ENCODE assay signal across 9 mouse cellular contexts in genomic region chr15:89316146-89316545, GRCm38 (mm10). TPM values are rescaled to one million over a fixed set of nuclear protein-coding genes. Genes with fewer than 3 reads are reported as not detected.
DNase-seq lines count a peak whose midpoint lies in the region; ATAC-seq and TF ChIP-seq lines count a peak whose summit lies in the region.
"Had no signal": no experiment of that assay in that cellular context is flagged by ENCODE, and none has a peak within 500 bp of the region (broad histone marks: within the 10 kb centered on the region; RNA-seq: fewer than 3 reads in every experiment).

No protein-coding gene starts in this region.

- TF ChIP-seq CTCF in CH12.LX (conservative IDR thresholded peaks at IDR 0.05 in 1 of 2, IDR thresholded peaks at IDR 0.05 in 1 of 2; ENCODE audit: low read depth in 2 of 2, low read length in 2 of 2) = peak; percentile 12 to 59; a peak in 2 of 4 replicates

- H3K36me3 ChIP-seq in heart, embryonic 14.5 days (ENCODE audit: control insufficient read depth, insufficient read depth, low read length) = no peaks in the 10 kb centered on the region
- H3K36me3 ChIP-seq in heart, embryonic 11.5 days (ENCODE audit: control insufficient read depth, insufficient read depth, low read length) = no peaks in the 10 kb centered on the region; the same call in 1 of the 2 replicates
- H3K36me3 ChIP-seq in CH12.LX (replicated peaks in 1 of 2; ENCODE audit: control insufficient read depth in 1 of 2, insufficient read depth in 1 of 2, low read length in 1 of 2) = peaks cover 0 to 13% of the 10 kb centered on the region in 2 experiments
- H3K36me3 ChIP-seq in embryonic facial prominence, embryonic 10.5 days (replicated peaks) = no peaks in the 10 kb centered on the region

- peak; percentile 31 for DNase-seq in CH12.LX (ENCODE audit: extremely low read depth)
- DNase-seq in embryonic facial prominence, embryonic 10.5 days (ENCODE audit: low spot score) = peak; percentile 43
- peak; percentile 28 for DNase-seq in lung, postnatal 10 days
- no peak for DNase-seq in T-cell, adult 2 months (ENCODE audit: low spot score)
- DNase-seq in adrenal gland, adult 2 months = no peak
- no peak for DNase-seq in heart, postnatal 36 days

- H3K9ac ChIP-seq in heart, embryonic 14.5 days (ENCODE audit: low read length) = no peak overlapping the region
- no peak overlapping the region for H3K9ac ChIP-seq in heart, embryonic 11.5 days (ENCODE audit: low read depth, low read length)
- no peak overlapping the region for H3K9ac ChIP-seq in CH12.LX (ENCODE audit: insufficient read depth, low read depth)

- intact Hi-C loops in heart, postnatal 36 days (cut with DNase I) = no loop called here

- H3K27ac ChIP-seq in heart, embryonic 14.5 days (replicated peaks in 1 of 2; ENCODE audit: control insufficient read depth in 1 of 2, insufficient read depth in 1 of 2, low read depth in 2 of 2, low read length in 2 of 2) = no peak overlapping the region
- no peak overlapping the region for H3K27ac ChIP-seq in heart, embryonic 11.5 days (ENCODE audit: low read depth, low read length)
- H3K27ac ChIP-seq in CH12.LX (ENCODE audit: insufficient read depth, low read depth) = no peak overlapping the region
- no peak overlapping the region for H3K27ac ChIP-seq in embryonic facial prominence, embryonic 10.5 days (replicated peaks)

- no peak for TF ChIP-seq POLR2A in CH12.LX (IDR thresholded peaks at IDR 0.05; ENCODE audit: low read depth, low read length)

- H3K4me1 ChIP-seq in heart, embryonic 14.5 days (ENCODE audit: control insufficient read depth in 2 of 2, insufficient read depth in 2 of 2, low read length in 2 of 2) = peaks cover 10 to 13% of the 10 kb centered on the region in 2 experiments
- H3K4me1 ChIP-seq in heart, embryonic 11.5 days (ENCODE audit: control insufficient read depth, insufficient read depth, low read length) = peaks cover 14% of the 10 kb centered on the region
- peaks cover 15 to 41% of the 10 kb centered on the region in 2 experiments for H3K4me1 ChIP-seq in CH12.LX (ENCODE audit: control insufficient read depth in 1 of 2, insufficient read depth in 2 of 2)
- peaks cover 24% of the 10 kb centered on the region for H3K4me1 ChIP-seq in embryonic facial prominence, embryonic 10.5 days

- TF ChIP-seq RAD21 in CH12.LX (IDR thresholded peaks at IDR 0.05; ENCODE audit: low read depth, low read length) = peak; percentile 29

- no peaks in the 10 kb centered on the region for H3K9me3 ChIP-seq in heart, embryonic 14.5 days (ENCODE audit: control insufficient read depth, low read length)
- H3K9me3 ChIP-seq in heart, embryonic 11.5 days (replicated peaks; ENCODE audit: control insufficient read depth, low read length) = no peaks in the 10 kb centered on the region
- H3K9me3 ChIP-seq in CH12.LX (replicated peaks; ENCODE audit: low read length) = no peaks in the 10 kb centered on the region
- H3K9me3 ChIP-seq in embryonic facial prominence, embryonic 10.5 days = no peaks in the 10 kb centered on the region

- H3K4me2 ChIP-seq in heart, embryonic 14.5 days (ENCODE audit: low read length) = peak overlapping the region; percentile 70; the same call in 1 of the 2 replicates
- H3K4me2 ChIP-seq in heart, embryonic 11.5 days = no peak overlapping the region
- H3K4me2 ChIP-seq in CH12.LX (ENCODE audit: insufficient read depth, low read depth, poor library complexity, severe bottlenecking) = peak overlapping the region; percentile 66; the same call in 1 of the 2 replicates

- dilution Hi-C loops in CH12.LX (cut with MboI; ENCODE audit: extremely low pct_ligation_motif_present, extremely low pct_unique_long_range_greater_than_20kb, low sequenced_read_pairs) = no loop called here

- in situ Hi-C loops in CH12.LX (cut with MboI; ENCODE audit: low pct_ligation_motif_present, low pct_unique_long_range_greater_than_20kb, low sequenced_read_pairs) = no loop called here

- H3K79me2 ChIP-seq in CH12.LX (replicated peaks; ENCODE audit: control insufficient read depth, extremely low read depth, insufficient read depth, poor library complexity, severe bottlenecking) = peaks cover 8% of the 10 kb centered on the region

- 64% methylated on average over 11 of the region's 11 CpGs for WGBS in heart, embryonic 14.5 days
- WGBS in heart, embryonic 11.5 days (ENCODE audit: insufficient replicate concordance) = 58% methylated on average over 11 of the region's 11 CpGs
- 62% methylated on average over 11 of the region's 11 CpGs for WGBS in embryonic facial prominence, embryonic 10.5 days

- no peak for TF ChIP-seq EP300 in CH12.LX (IDR thresholded peaks at IDR 0.05; ENCODE audit: low read length)

- H3K27me3 ChIP-seq in heart, embryonic 14.5 days (ENCODE audit: control insufficient read depth, insufficient read depth, low read length) = no peaks in the 10 kb centered on the region
- no peaks in the 10 kb centered on the region for H3K27me3 ChIP-seq in heart, embryonic 11.5 days (ENCODE audit: control insufficient read depth, insufficient read depth, low read length)
- H3K27me3 ChIP-seq in CH12.LX (replicated peaks) = no peaks in the 10 kb centered on the region
- H3K27me3 ChIP-seq in embryonic facial prominence, embryonic 10.5 days (replicated peaks; ENCODE audit: low read depth, poor library complexity, severe bottlenecking) = 0 out of 2 replicates have a peak, but pooled peaks cover 6% of the 10 kb centered on the region

- no peak overlapping the region for H3K4me3 ChIP-seq in heart, embryonic 14.5 days (ENCODE audit: control insufficient read depth in 1 of 2, insufficient read depth in 1 of 2, low read depth in 1 of 2, low read length in 2 of 2)
- H3K4me3 ChIP-seq in heart, embryonic 11.5 days (ENCODE audit: low read depth, low read length) = no peak overlapping the region
- no peak overlapping the region for H3K4me3 ChIP-seq in CH12.LX (replicated peaks in 1 of 3; ENCODE audit: low read depth in 2 of 3, low read length in 2 of 3, poor library complexity in 1 of 3)
- H3K4me3 ChIP-seq in embryonic facial prominence, embryonic 10.5 days = peak overlapping the region; percentile 98; the same call in 1 of the 2 replicates

- ATAC-seq in heart, embryonic 14.5 days (ENCODE audit: insufficient number of reproducible peaks, insufficient read depth, low FRiP score, low read depth) = no peak
- ATAC-seq in heart, embryonic 11.5 days (replicated peaks; ENCODE audit: insufficient number of reproducible peaks, low FRiP score, low TSS enrichment) = no peak

TF ChIP-seq in CH12.LX, 34 proteins besides CTCF, POLR2A, EP300 and RAD21:
- TF ChIP-seq SMC3 (IDR thresholded peaks at IDR 0.05; ENCODE audit: low read depth, low read length) (peak; percentile 32), NELFE (IDR thresholded peaks at IDR 0.05; ENCODE audit: low read depth, low read length) (no peak)

RNA-seq across cellular contexts. Expression of gene Sbf1, which starts 1.0 kb away (rescaled TPM):
- 38.2 and 45.1 TPM in 2 replicates for polyA plus RNA-seq in heart, embryonic 14.5 days (2014; fragmentation: Nextera tagmentation; extraction: Ambion mirVana)
- polyA plus RNA-seq in heart, embryonic 11.5 days (2014; fragmentation: Nextera tagmentation; extraction: Ambion mirVana) = 45.7 and 50.8 TPM in 2 replicates
- total RNA-seq in CH12.LX (2012; rRNA removed) (64.6 and 79.1 TPM in 2 replicates), CH12.LX (2014; rRNA removed) (22.6 and 34.6 TPM in 2 replicates)
- polyA plus RNA-seq in CH12.LX (2012; ENCODE audit: insufficient read length, low read depth) = 65.3 and 69.3 TPM in 2 replicates
- polyA plus RNA-seq in embryonic facial prominence, embryonic 10.5 days (2016; fragmentation: Nextera tagmentation; extraction: Ambion mirVana) = 80.6 and 85.5 TPM in 2 replicates
- total RNA-seq in adrenal gland, adult 2 months (2021) = 10 to 100 TPM; 75.8 to 80.8 TPM
- polyA plus RNA-seq in adrenal gland, adult 2 months (2012; rRNA removed) = 171 and 187 TPM in 2 replicates
- total RNA-seq in heart, postnatal 36 days (2021) = 10 to 100 TPM; 65.7 to 75.5 TPM

RNA-seq across cellular contexts. Expression of gene Adm2, which starts 6.4 kb away (rescaled TPM):
- polyA plus RNA-seq in heart, embryonic 14.5 days (2014; fragmentation: Nextera tagmentation; extraction: Ambion mirVana) = 0.20 and 0.40 TPM in 2 replicates
- polyA plus RNA-seq in heart, embryonic 11.5 days (2014; fragmentation: Nextera tagmentation; extraction: Ambion mirVana) = 0.79 and 1.0 TPM in 2 replicates
- total RNA-seq in CH12.LX (2012; rRNA removed) (1.8 and 4.5 TPM in 2 replicates), CH12.LX (2014; rRNA removed) (0.18 and 0.23 TPM in 2 replicates)
- polyA plus RNA-seq in CH12.LX (2012; ENCODE audit: insufficient read length, low read depth) = 0.66 and 0.82 TPM in 2 replicates
- 0.30 and 0.34 TPM in 2 replicates for polyA plus RNA-seq in embryonic facial prominence, embryonic 10.5 days (2016; fragmentation: Nextera tagmentation; extraction: Ambion mirVana)
- total RNA-seq in adrenal gland, adult 2 months (2021) = not detected
- polyA plus RNA-seq in adrenal gland, adult 2 months (2012; rRNA removed) = 0.17 TPM in 1 of 2 replicates, not detected in the other
- not detected for total RNA-seq in heart, postnatal 36 days (2021)

RNA-seq across cellular contexts. Expression of gene Miox, which starts 18.1 kb away (rescaled TPM):
- not detected in 2 replicates for polyA plus RNA-seq in heart, embryonic 14.5 days (2014; fragmentation: Nextera tagmentation; extraction: Ambion mirVana)
- not detected in 2 replicates for polyA plus RNA-seq in heart, embryonic 11.5 days (2014; fragmentation: Nextera tagmentation; extraction: Ambion mirVana)
- total RNA-seq in CH12.LX (2012; rRNA removed) (not detected in 2 replicates), CH12.LX (2014; rRNA removed) (not detected in 2 replicates)
- polyA plus RNA-seq in CH12.LX (2012; ENCODE audit: insufficient read length, low read depth) = not detected in 2 replicates
- polyA plus RNA-seq in embryonic facial prominence, embryonic 10.5 days (2016; fragmentation: Nextera tagmentation; extraction: Ambion mirVana) = not detected in 2 replicates
- total RNA-seq in adrenal gland, adult 2 months (2021) = not detected
- polyA plus RNA-seq in adrenal gland, adult 2 months (2012; rRNA removed) = 0.21 and 0.92 TPM in 2 replicates
- total RNA-seq in heart, postnatal 36 days (2021) = not detected
- polyA plus RNA-seq: limb, embryonic 14.5 days had no signal

RNA-seq across cellular contexts. Expression of gene Lmf2, which starts 39.3 kb away (rescaled TPM):
- 33.5 and 36.2 TPM in 2 replicates for polyA plus RNA-seq in heart, embryonic 14.5 days (2014; fragmentation: Nextera tagmentation; extraction: Ambion mirVana)
- polyA plus RNA-seq in heart, embryonic 11.5 days (2014; fragmentation: Nextera tagmentation; extraction: Ambion mirVana) = 29.7 and 37.3 TPM in 2 replicates
- total RNA-seq in CH12.LX (2012; rRNA removed) (18.5 and 18.8 TPM in 2 replicates), CH12.LX (2014; rRNA removed) (9.1 and 9.9 TPM in 2 replicates)
- polyA plus RNA-seq in CH12.LX (2012; ENCODE audit: insufficient read length, low read depth) = 28.2 and 36.2 TPM in 2 replicates
- polyA plus RNA-seq in embryonic facial prominence, embryonic 10.5 days (2016; fragmentation: Nextera tagmentation; extraction: Ambion mirVana) = 49.1 and 52.2 TPM in 2 replicates
- total RNA-seq in adrenal gland, adult 2 months (2021) = 10 to 100 TPM; 37.1 to 40.2 TPM
- polyA plus RNA-seq in adrenal gland, adult 2 months (2012; rRNA removed) = 58.0 and 63.1 TPM in 2 replicates
- total RNA-seq in heart, postnatal 36 days (2021) = 10 to 100 TPM; 29.0 to 33.2 TPM

RNA-seq across cellular contexts. Expression of gene Ncaph2, which starts 39.4 kb away (rescaled TPM):
- 95.0 and 97.6 TPM in 2 replicates for polyA plus RNA-seq in heart, embryonic 14.5 days (2014; fragmentation: Nextera tagmentation; extraction: Ambion mirVana)
- polyA plus RNA-seq in heart, embryonic 11.5 days (2014; fragmentation: Nextera tagmentation; extraction: Ambion mirVana) = 107 and 109 TPM in 2 replicates
- total RNA-seq in CH12.LX (2012; rRNA removed) (134 and 151 TPM in 2 replicates), CH12.LX (2014; rRNA removed) (106 and 108 TPM in 2 replicates)
- polyA plus RNA-seq in CH12.LX (2012; ENCODE audit: insufficient read length, low read depth) = 95.4 and 122 TPM in 2 replicates
- polyA plus RNA-seq in embryonic facial prominence, embryonic 10.5 days (2016; fragmentation: Nextera tagmentation; extraction: Ambion mirVana) = 180 and 188 TPM in 2 replicates
- 10 to 100 TPM; 61.7 to 74.8 TPM for total RNA-seq in adrenal gland, adult 2 months (2021)
- 101 and 102 TPM in 2 replicates for polyA plus RNA-seq in adrenal gland, adult 2 months (2012; rRNA removed)
- 10 to 100 TPM; 50.4 to 58.6 TPM for total RNA-seq in heart, postnatal 36 days (2021)

Comparison
In these comparisons a context has a peak if more than half of its experiments do, and no peak if none do; other contexts are left out.
1. DNase-seq: peak in CH12.LX (single experiment), embryonic facial prominence, embryonic 10.5 days (single experiment) and lung, postnatal 10 days (single experiment); none in T-cell, adult 2 months (single experiment), adrenal gland, adult 2 months (single experiment) and heart, postnatal 36 days (0 of 2).